Mouse (Mus musculus) heart, postnatal 10 days (tissue): ENCODE measurements around the gene Cdk2ap2. TPM values are rescaled to one million over a fixed set of nuclear protein-coding genes. Genes with fewer than 3 reads are reported as not detected.
"Not testable (repeated sequence)": the region's sequence is repeated elsewhere in the genome, so short reads cannot be mapped to it uniquely, and the experiment has no call there.

ENCODE experiments used
- DNase-seq, 2 experiments: peaks; one replicate each; pipeline ENCODE4 v3.0.0; 2021
- intact Hi-C: fragments of 180-260 bp; cut with DNase I; formaldehyde crosslinking; loops from one replicate; pipeline ENCODE4 v1.15.1; 2025
- total RNA-seq, 2 experiments: library from RNA; stranded (reverse); gene quantifications; 2 replicates each; pipeline ENCODE4 v1.2.3; 2021

Gene Cdk2ap2
- total RNA-seq, 2 experiments from 2014 or later: 21.9 to 26.3 TPM

GRCm38 (mm10) chr19:4066280-4066679, 30.7 kb upstream of the Cdk2ap2 start:
- intact Hi-C loops: no loop called here
- no peak for DNase-seq

- DNase-seq: no peak
- intact Hi-C loops: no loop called here
Observed at GRCm38 (mm10) chr19:4066877-4067276, 30.1 kb upstream of the Cdk2ap2 start.

- DNase-seq, intact Hi-C loops: not testable (repeated sequence)
Observed at GRCm38 (mm10) chr19:4068242-4068641, 28.7 kb upstream of the Cdk2ap2 start.

- DNase-seq: no peak
- intact Hi-C loops: no loop called here
Observed at GRCm38 (mm10) chr19:4068717-4069410, 28.1 kb upstream of the Cdk2ap2 start.

- intact Hi-C loops: no loop called here
- DNase-seq: no peak
Observed at GRCm38 (mm10) chr19:4070311-4070710, 26.7 kb upstream of the Cdk2ap2 start.

DNA sequence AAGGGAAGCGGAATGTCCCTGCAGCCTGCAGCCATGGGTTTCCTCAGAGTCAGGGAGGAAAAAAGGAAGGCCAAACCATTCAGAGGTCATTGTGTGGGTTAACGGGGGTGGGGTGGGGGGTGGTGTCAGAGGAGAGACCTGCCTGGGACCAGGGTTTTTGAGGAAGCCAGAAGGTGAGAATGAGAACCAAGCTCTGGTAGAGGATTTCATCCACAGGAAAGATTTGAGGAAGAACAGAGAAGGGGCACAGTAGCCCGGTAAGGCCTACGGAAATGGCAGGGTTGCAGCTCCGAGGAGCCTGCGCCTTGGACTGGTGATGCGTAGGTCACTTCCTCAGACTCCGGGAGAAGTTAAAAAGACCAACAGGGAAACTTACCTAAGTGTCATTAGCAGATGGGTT, 26.2 kb upstream of the Cdk2ap2 start:
- DNase-seq: no peak
- intact Hi-C loops: no loop called here

DNA sequence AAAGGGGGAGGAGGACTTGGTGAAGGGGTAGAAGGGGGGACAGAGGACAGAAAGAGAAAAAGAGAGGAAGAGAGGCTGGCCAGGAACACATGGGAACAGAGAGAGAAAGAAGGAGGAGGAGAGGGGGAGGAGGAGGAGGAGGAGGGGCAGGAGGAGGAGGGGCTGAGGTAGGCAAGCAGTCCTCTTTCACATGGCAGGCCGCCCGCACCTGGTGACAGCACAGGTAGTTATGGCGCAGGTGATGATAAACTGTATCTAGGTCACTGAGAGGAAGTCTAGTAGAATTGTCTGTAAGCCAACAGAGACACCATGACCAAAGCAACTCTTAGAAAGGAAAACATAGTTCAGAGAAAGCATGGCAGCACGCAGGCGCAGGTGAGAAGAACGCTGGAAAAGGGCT, 25.6 kb upstream of the Cdk2ap2 start:
- intact Hi-C loops: no loop called here
- no peak for DNase-seq

DNA sequence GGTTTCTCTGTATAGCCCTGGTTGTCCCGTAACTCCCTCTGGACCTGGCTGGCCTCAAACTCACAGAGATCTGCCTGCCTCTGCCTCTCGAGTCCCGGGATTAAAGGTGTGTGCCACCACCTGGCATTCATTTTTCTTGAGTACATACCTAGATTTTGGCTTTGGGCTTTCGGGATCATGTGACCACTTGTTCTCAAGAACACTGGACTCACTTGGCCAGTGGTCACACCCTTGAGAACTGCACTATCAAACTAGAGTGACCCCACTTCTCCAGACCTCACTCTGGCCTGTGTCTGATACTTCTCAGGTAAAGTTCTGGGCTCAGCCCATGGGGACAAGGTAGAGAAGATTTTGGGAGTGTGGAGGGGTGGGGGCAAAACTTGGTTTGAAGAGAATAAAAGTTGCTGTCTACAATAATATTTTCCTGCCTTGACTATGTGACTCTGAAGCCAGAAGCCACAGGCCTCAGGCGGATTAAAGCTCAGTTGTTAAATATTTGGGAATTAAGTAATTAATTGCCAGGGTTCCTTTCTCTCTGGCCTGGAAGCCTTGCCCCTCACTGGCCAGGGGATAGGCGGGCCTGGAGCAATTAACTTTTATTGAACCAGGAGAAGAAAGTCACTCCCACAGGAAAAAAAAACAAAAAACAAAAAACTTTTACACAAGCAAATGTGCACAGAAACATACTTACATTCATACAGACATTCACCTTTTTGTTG, 24.1 kb upstream of the Cdk2ap2 start:
- intact Hi-C loops: no loop called here

DNA sequence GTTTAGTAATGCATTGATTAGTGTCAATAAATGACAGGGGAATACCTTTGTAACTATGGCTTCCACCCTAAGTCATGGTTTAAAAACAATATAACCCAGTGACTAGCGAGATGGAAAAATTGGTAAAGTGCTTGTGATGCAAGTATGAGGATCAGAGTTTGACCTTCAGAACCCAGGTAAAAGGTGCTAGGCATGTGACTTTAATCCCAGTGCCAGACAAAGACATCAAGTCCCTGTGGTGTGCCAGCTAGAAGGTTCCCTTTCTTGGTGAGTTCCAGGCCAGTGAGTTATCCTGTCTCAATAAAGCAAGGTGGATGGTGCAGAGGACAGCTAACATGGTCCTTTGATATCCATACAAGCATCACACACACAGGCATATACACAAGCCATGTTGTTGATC, 21.5 kb upstream of the Cdk2ap2 start:
- intact Hi-C loops: no loop called here
- DNase-seq: no peak

More for the DNA sequence above, 24.1 kb upstream of the Cdk2ap2 start:
- no peak for DNase-seq

DNA sequence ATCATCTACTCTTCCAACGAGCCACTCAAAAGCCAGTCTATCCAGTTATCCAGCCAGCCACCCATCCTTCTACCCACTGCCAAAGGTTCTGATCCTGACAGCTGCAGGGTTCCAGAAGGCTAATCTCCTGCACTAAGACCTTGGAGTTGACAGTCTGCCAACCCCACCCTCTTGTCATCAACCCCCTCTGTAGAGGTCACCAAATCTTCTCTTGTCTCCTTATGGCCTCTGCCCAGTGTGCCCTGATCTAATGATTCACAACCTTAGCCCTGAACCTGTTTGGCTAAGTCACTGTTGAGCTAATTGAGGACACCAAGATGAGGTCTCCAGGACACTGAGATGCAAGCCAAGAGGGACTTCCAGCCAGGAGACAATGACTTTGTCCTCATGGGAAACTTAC, 17.4 kb upstream of the Cdk2ap2 start:
- intact Hi-C loops: no loop called here
- no peak for DNase-seq

GRCm38 (mm10) chr19:4080511-4081009, 16.4 kb upstream of the Cdk2ap2 start:
- no peak for DNase-seq
- intact Hi-C loops: loop anchor here (5.0 kb wide), 1 partner anchor 63 kb away; no protein-coding TSS in a partner anchor

DNA sequence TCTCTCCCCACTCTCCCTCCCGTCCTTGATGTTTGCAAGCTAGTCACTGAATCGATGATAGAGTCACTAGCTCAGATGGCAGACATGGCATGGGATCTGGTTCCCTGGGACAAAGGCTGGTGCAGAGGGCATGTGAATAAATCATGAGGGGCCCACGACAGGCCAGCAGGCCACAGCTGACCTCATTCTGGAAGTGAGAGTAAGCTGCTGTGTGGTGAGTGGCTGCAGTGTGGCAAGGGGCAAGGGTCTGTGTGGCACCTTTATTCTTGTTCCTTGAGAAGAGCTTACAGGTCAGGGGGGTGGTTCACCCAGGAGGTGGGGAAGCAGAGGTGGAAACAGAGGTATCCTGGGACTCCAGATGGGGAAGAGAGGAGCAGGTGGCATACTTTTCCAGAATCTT, 15.6 kb upstream of the Cdk2ap2 start, which contains the start of gene Cabp2:
Cabp2 (plus strand) TSS at position 185 of the 400 bp plus-strand sequence.
- no peak for DNase-seq
- intact Hi-C loops: loop anchor here (5.0 kb wide), 1 partner anchor 64 kb away; no protein-coding TSS in a partner anchor

DNA sequence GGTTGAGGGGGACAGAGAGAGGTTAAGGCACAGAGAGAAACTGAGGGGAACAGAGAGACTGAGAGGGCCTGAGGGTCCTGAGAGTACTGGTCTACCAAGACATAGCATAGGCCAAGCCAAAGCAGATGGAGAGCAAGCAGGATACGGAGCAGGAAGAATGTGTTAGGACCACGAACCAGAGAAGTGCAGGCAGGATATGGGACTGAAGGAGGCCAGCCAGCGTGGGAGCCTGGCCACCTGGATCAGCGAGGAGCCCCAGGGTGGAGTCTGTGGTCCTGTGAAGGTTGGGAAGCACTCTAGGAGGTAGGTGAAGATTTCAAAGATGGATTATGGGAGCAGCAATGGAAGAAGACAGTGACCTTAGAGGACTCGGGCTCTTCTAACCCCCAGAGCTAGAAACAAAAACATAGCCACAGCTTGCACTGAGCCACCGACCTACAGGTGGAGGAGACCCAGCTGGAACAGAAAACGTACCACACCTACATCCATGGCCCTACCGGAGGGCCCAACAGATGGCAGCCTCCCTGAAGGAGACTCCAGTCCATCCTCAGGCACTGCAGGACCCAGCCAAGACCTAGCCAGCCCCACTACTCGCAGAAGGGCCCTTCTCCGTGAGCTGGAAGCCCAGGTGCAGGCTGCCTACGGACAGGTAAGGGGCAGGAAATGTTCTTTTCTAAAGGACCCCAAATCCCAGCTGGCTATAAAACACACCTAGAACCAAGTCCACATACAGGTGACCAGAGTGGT, 14.6 kb upstream of the Cdk2ap2 start:
- intact Hi-C loops: loop anchor here (5.0 kb wide), 1 partner anchor 65 kb away; no protein-coding TSS in a partner anchor
- no peak for DNase-seq

DNA sequence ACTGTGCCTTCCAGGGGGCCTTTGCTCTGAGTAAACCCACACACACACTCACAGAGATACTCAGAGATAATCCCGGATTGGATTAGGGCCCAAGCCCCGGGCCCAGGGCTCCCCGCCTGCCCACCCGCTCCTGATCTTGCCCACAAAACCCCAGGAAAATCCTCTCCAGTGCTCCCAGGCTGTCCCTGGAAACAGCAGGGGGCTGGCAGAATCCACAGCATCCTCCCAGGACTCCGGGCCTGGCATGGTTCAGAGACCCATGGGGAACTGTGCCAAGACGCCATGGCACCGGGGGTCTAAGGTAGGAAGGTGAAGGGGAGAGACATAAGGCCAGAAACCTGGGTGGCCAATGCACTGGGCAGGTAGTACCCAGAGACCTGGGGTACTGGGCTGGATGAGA, 13.7 kb upstream of the Cdk2ap2 start:
- DNase-seq: no peak
- intact Hi-C loops: loop anchor here (5.0 kb wide), 1 partner anchor 66 kb away; no protein-coding TSS in a partner anchor

GRCm38 (mm10) chr19:4083826-4084225, 13.2 kb upstream of the Cdk2ap2 start:
- no peak for DNase-seq
- intact Hi-C loops: loop anchor here (2.0 to 5.0 kb wide), 2 partner anchors 31 to 67 kb away; no protein-coding TSS in a partner anchor

GRCm38 (mm10) chr19:4084984-4085383, 12.0 kb upstream of the Cdk2ap2 start:
- peak in 1 of 2 experiments; percentile 16 for DNase-seq
- intact Hi-C loops: loop anchor here (2.0 to 5.0 kb wide), 2 partner anchors 32 to 68 kb away; no protein-coding TSS in a partner anchor

DNA sequence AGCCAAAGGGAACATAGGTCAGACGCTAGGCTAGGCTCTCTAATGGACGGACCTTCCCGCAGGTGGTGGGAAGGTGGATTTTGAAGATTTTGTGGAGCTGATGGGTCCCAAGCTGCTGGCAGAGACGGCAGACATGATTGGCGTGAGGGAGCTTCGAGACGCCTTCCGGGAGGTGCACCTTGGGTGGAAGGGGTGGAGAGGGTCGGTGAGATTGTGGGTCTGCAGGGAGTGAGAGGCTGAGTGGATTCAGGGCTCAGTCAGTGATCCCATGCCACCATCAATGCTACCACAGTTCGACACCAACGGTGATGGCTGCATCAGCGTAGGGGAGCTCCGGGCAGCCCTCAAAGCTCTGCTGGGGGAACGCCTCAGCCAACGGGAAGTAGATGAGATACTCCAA, 10.8 kb upstream of the Cdk2ap2 start:
- no peak for DNase-seq
- intact Hi-C loops: no loop called here

DNA sequence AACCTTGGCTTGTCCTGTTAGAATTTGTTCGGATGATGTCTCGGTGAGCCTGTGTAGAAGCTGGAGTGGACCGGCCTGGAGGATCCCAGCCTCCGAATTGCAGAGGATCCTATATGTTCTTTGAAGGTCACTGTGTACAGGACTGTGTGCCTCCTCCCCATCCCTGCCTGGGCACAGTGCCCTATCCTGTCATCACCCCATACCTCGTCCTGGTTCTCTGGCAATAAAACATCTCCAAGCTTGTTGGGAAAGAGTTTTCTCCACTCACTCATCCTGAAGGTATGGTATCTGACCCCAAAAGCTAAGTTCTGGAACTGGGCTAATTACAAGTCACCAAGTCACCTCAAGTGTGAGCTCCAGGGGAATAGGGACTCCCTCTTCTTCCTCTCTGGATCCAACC, 9.9 kb upstream of the Cdk2ap2 start:
- intact Hi-C loops: no loop called here
- peak; percentile 42 to 55 for DNase-seq

DNA sequence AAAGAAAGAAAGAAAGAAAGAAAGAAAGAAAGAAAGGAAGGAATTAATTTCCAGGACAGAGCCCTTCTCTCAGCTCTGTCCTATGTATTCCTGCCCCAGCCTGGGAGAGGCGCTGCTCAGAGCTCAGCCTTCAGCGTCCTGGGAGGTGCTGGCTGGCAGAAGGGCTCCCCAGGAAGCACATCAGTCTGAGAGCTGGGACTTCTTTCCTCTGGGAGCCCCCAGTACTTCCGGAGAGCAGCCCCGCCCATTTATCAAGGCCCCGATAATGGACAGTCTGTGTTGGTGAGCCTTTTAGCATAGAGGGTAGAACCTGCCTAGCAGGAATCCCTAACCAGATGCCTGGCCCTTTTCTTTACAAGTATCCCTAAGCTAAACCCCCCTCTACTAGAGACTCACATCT, 8.8 kb upstream of the Cdk2ap2 start:
- no peak for DNase-seq
- intact Hi-C loops: no loop called here

DNA sequence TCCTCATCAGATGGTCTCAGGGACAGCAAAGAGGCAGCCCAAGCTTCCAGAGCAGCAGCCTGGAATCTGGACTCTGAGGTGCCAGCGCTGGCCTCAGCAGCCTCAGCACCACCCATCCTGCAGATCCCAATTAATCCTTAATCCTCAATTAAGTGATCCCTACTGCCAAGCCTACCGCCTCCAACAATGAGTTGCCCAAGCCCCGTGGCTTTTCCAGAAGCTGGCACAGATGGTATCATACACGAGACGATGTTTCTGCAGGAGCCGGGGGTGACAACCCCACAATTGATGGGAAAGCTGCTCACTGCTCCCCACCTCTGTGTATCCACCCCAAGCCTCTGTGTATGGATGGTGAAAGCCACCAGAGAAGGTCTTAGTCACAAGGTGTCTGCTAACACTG, 7.9 kb upstream of the Cdk2ap2 start:
- intact Hi-C loops: no loop called here

GRCm38 (mm10) chr19:4090446-4090845, 6.5 kb upstream of the Cdk2ap2 start:
- intact Hi-C loops: no loop called here
- DNase-seq: no peak

More for the DNA sequence above, 7.9 kb upstream of the Cdk2ap2 start:
- DNase-seq: no peak
